16 mouse cellular contexts compared by ENCODE assay signal in genomic region chr6:30091221-30091620, GRCm38 (mm10). TPM values are rescaled to one million over a fixed set of nuclear protein-coding genes. Genes with fewer than 3 reads are reported as not detected.
A peak's percentile ranks its signal among the peaks of the same experiment; 100 is the strongest.
DNase-seq lines count a peak whose midpoint lies in the region; ATAC-seq and TF ChIP-seq lines count a peak whose summit lies in the region.
"Had no signal": no experiment of that assay in that cellular context is flagged by ENCODE, and none has a peak within 500 bp of the region (broad histone marks: within the 10 kb centered on the region; RNA-seq: fewer than 3 reads in every experiment).

No protein-coding gene starts in this region.

- no peaks in the 10 kb centered on the region for H3K9me3 ChIP-seq in heart, postnatal 0 days (replicated peaks; ENCODE audit: control insufficient read depth, low read length)
- no peaks in the 10 kb centered on the region for H3K9me3 ChIP-seq in lung, postnatal 0 days (ENCODE audit: low read length)
- H3K9me3 ChIP-seq: embryonic facial prominence, embryonic 15.5 days; forebrain, embryonic 12.5 days; midbrain, embryonic 13.5 days had no signal

- intact Hi-C loops in heart, postnatal 10 days (cut with DNase I): loop anchor here (5.0 kb wide), 2 partner anchors 116 to 266 kb away; no protein-coding TSS in a partner anchor

- H3K27ac ChIP-seq in heart, postnatal 0 days (ENCODE audit: low read depth): no peak overlapping the region
- no peak overlapping the region for H3K27ac ChIP-seq in lung, postnatal 0 days (ENCODE audit: low read length)
- H3K27ac ChIP-seq: embryonic facial prominence, embryonic 15.5 days; forebrain, embryonic 12.5 days; macrophage; midbrain, embryonic 13.5 days had no signal

- peak; percentile 35 for TF ChIP-seq CTCF in heart, postnatal 0 days (IDR thresholded peaks at IDR 0.05; ENCODE audit: low read depth)
- peak; percentile 32 for TF ChIP-seq CTCF in lung, postnatal 0 days (IDR thresholded peaks at IDR 0.05)

- no peak for DNase-seq in heart, postnatal 0 days (ENCODE audit: low spot score)
- no peak for DNase-seq in heart, postnatal 10 days
- peak; percentile 27 for DNase-seq in lung, postnatal 0 days (ENCODE audit: low spot score)
- no peak for DNase-seq in lung, postnatal 4 days
- DNase-seq in NIH3T3 (ENCODE audit: low read depth): peak; percentile 66
- DNase-seq in retina, postnatal 7 days (ENCODE audit: low read depth, low spot score): peak; percentile 39
- DNase-seq in layer of hippocampus, postnatal 25 days (ENCODE audit: extremely low spot score in 1 of 2, low spot score in 1 of 2): no peak
- DNase-seq: adrenal gland, postnatal 14 days; cerebellum, adult 8-10 months; heart, adult 11 months; right cerebral cortex, postnatal 25 days; thymus, postnatal 14 days had no signal

- no peaks in the 10 kb centered on the region for H3K4me1 ChIP-seq in heart, postnatal 0 days (ENCODE audit: control insufficient read depth, insufficient read depth)
- no peaks in the 10 kb centered on the region for H3K4me1 ChIP-seq in lung, postnatal 0 days (ENCODE audit: insufficient read depth, low read depth, low read length)
- H3K4me1 ChIP-seq: embryonic facial prominence, embryonic 15.5 days; forebrain, embryonic 12.5 days; midbrain, embryonic 13.5 days had no signal

- H3K4me2 ChIP-seq in heart, postnatal 0 days (ENCODE audit: low read depth, low read length): no peak overlapping the region
- H3K4me2 ChIP-seq in lung, postnatal 0 days (replicated peaks; ENCODE audit: low read depth, low read length): no peak overlapping the region
- H3K4me2 ChIP-seq: embryonic facial prominence, embryonic 15.5 days; forebrain, embryonic 12.5 days; midbrain, embryonic 13.5 days had no signal

- 60% methylated on average over 4 of the region's 4 CpGs for WGBS in heart, postnatal 0 days
- WGBS in lung, postnatal 0 days: 59% methylated on average over 4 of the region's 4 CpGs

- peaks cover 39% of the 10 kb centered on the region for H3K36me3 ChIP-seq in heart, postnatal 0 days (replicated peaks; ENCODE audit: control insufficient read depth, insufficient read depth, low read length)
- H3K36me3 ChIP-seq in lung, postnatal 0 days (ENCODE audit: insufficient read depth, low read length): peaks cover 9% of the 10 kb centered on the region; the same call in 1 of the 2 replicates

- H3K9ac ChIP-seq in heart, postnatal 0 days (replicated peaks; ENCODE audit: low read depth, low read length): no peak overlapping the region
- H3K9ac ChIP-seq in lung, postnatal 0 days (replicated peaks; ENCODE audit: low read depth): no peak overlapping the region
- H3K9ac ChIP-seq: embryonic facial prominence, embryonic 15.5 days; forebrain, embryonic 12.5 days; midbrain, embryonic 13.5 days had no signal

- no peak for ATAC-seq in heart, postnatal 0 days (ENCODE audit: insufficient read depth, low read depth)
- no peak for ATAC-seq in lung, postnatal 0 days
- ATAC-seq: midbrain, embryonic 13.5 days had no signal

- no peaks in the 10 kb centered on the region for H3K27me3 ChIP-seq in heart, postnatal 0 days (ENCODE audit: control insufficient read depth, insufficient read depth, low read length)
- H3K27me3 ChIP-seq in lung, postnatal 0 days (replicated peaks; ENCODE audit: insufficient read depth, low read length): no peaks in the 10 kb centered on the region
- H3K27me3 ChIP-seq: embryonic facial prominence, embryonic 15.5 days; forebrain, embryonic 12.5 days; midbrain, embryonic 13.5 days had no signal

- no peak overlapping the region for H3K4me3 ChIP-seq in heart, postnatal 0 days (ENCODE audit: low read depth, low read length)
- no peak overlapping the region for H3K4me3 ChIP-seq in lung, postnatal 0 days (ENCODE audit: low read depth, low read length)
- H3K4me3 ChIP-seq: embryonic facial prominence, embryonic 15.5 days; forebrain, embryonic 12.5 days; midbrain, embryonic 13.5 days had no signal

- no peak for TF ChIP-seq EP300 in heart, postnatal 0 days (IDR thresholded peaks at IDR 0.05; ENCODE audit: low read depth)
- no peak for TF ChIP-seq EP300 in lung, postnatal 0 days (IDR thresholded peaks at IDR 0.05)

RNA-seq across cellular contexts. Expression of gene Nrf1, which starts 43.4 kb away (rescaled TPM):
- 77.8 and 90.1 TPM in 2 replicates for total RNA-seq in heart, postnatal 0 days (2014; rRNA removed; ENCODE audit: low replicate concordance)
- polyA plus RNA-seq in heart, postnatal 0 days (2015; fragmentation: Nextera tagmentation; extraction: Ambion mirVana): 13.1 and 14.1 TPM in 2 replicates
- total RNA-seq in heart, postnatal 10 days (2021): 10 to 100 TPM; 19.5 to 22.6 TPM
- polyA plus RNA-seq in lung, postnatal 0 days (2015; fragmentation: Nextera tagmentation; extraction: Ambion mirVana): 22.7 and 24.6 TPM in 2 replicates
- total RNA-seq in layer of hippocampus, postnatal 25 days (2021): 10 to 100 TPM; 19.7 to 23.4 TPM

Comparison
In these comparisons a context has a peak if more than half of its experiments do, and no peak if none do; other contexts are left out.
1. DNase-seq: peak in lung, postnatal 0 days (single experiment), NIH3T3 (single experiment) and retina, postnatal 7 days (single experiment); none in heart, postnatal 0 days (single experiment), heart, postnatal 10 days (0 of 2), lung, postnatal 4 days (0 of 2) and layer of hippocampus, postnatal 25 days (0 of 2).